Mouse (Mus musculus): ENCODE results near the gene Vmn2r7. TPM values are rescaled to one million over a fixed set of nuclear protein-coding genes. Genes with fewer than 3 reads are reported as not detected.
"Not testable (repeated sequence)": the region's sequence is repeated elsewhere in the genome, so short reads cannot be mapped to it uniquely, and the experiment has no call there.

The Vmn2r7 gene
- not detected in 2 replicates for polyA plus RNA-seq (2015; fragmentation: Nextera tagmentation; extraction: Ambion mirVana)

DNA sequence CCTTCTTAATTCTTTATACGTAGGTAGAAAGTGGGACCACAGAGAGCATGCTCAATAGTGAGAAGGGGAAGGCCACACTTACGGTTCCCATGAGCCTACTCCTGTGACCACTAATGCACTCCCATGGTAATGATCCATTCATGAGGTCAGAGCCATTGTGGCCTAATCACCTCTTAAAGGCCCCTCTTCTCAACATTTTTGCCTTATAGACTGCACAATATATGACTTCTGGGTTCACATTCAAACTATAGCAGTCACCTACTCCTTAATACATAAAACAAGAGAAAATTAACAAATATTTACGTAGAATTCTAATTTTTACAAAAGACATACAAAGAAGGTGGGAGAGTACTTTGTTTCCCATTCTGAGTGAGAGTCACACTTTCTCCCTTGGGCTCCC, at the start of gene Vmn2r7:
Gene Vmn2r7, minus strand, starts transcription at position 101 of the 400 bp plus-strand sequence.
- H3K9ac ChIP-seq; H3K9me3 ChIP-seq; H3K36me3 ChIP-seq; H3K27me3 ChIP-seq; H3K4me2 ChIP-seq; H3K27ac ChIP-seq; H3K4me3 ChIP-seq; ATAC-seq (ENCODE audit: insufficient number of reproducible peaks, insufficient read depth, low FRiP score, low TSS enrichment, low read depth); H3K4me1 ChIP-seq: not testable (repeated sequence)
- WGBS: 84% methylated on average over 3 of the region's 3 CpGs

- Histone ChIP-seq H3K4me3 (no peak overlapping the region), H3K27me3 (no peaks in the 10 kb centered on the region), H3K9me3 (no peaks in the 10 kb centered on the region), H3K9ac (no peak overlapping the region), H3K4me1 (no peaks in the 10 kb centered on the region), H3K4me2 (no peak overlapping the region), H3K36me3 (no peaks in the 10 kb centered on the region), H3K27ac (no peak overlapping the region)
- no peak for ATAC-seq (ENCODE audit: insufficient number of reproducible peaks, insufficient read depth, low FRiP score, low TSS enrichment, low read depth)
- 62% methylated on average over 1 of the region's 1 CpGs for WGBS
These were observed 45.2 kb upstream of the Vmn2r7 start for GRCm38 (mm10) chr3:64889725-64890124.

DNA sequence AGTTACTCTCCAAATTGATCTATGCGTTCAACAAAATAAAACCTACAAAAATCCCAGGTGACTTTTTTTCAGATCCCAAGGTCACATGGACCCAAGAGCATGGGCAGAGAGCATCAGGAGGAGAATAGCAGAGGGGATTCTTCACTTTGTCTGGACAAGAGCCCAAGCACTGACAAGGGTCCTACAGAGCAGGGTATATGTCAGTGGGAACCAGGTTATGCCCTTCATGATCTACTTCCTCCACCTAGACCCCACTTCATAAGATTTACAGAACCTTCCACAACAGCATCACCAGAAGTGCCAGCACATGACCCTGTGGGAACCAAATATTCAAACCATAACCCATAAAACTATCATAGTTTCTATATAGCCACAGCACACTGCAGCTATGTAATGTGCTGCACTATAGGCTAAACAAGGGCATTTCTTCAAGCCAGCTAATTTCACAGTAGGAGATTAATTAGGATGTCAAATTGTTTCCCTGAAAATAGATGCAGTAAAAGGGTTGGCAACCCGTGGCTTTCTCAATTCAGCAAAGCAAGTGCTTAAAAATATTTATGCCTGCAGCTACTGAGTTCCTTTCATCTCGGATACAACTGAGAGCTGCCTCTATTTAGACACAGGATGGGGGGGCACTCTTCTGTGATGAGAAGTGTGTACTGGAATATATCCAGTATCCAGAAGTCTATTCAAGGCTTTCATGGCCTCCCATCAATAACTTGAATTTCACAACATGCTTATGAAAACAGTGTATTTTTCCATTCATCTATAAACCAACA, 33.8 kb upstream of the Vmn2r7 start:
- no peaks in the 10 kb centered on the region for H3K27me3 ChIP-seq
- no peak for ATAC-seq (ENCODE audit: insufficient number of reproducible peaks, insufficient read depth, low FRiP score, low TSS enrichment, low read depth)
- H3K4me1 ChIP-seq: no peaks in the 10 kb centered on the region
- H3K4me2 ChIP-seq: no peak overlapping the region
- 45% methylated on average over 3 of the region's 3 CpGs for WGBS
- H3K9me3 ChIP-seq: no peaks in the 10 kb centered on the region
- no peak overlapping the region for H3K27ac ChIP-seq
- H3K4me3 ChIP-seq: no peak overlapping the region
- no peaks in the 10 kb centered on the region for H3K36me3 ChIP-seq
- no peak overlapping the region for H3K9ac ChIP-seq

DNA sequence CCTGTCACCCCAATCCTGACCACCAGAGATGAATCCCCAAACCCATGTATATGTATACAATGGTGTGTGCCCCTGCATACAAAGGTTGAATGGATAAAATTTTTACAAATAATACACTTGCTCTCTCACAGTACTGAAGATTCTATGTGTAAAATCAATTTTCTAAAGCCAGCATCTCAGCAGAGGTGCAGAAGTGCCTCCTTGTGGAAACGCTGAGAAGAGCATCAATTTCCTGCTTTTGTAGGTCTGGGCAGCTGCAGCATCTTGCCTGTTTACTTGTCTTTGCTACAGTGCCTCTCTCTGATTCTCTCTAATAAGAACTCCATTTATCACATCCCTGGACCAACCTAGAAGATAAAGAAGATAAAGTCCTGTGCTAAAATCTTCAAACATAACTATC, 32.1 kb upstream of the Vmn2r7 start:
- Histone ChIP-seq H3K4me1 (no peaks in the 10 kb centered on the region), H3K4me3 (no peak overlapping the region), H3K27me3 (no peaks in the 10 kb centered on the region), H3K9ac (no peak overlapping the region), H3K9me3 (no peaks in the 10 kb centered on the region), H3K36me3 (no peaks in the 10 kb centered on the region), H3K27ac (no peak overlapping the region), H3K4me2 (no peak overlapping the region)
- WGBS: 34% methylated on average over 1 of the region's 1 CpGs
- ATAC-seq (ENCODE audit: insufficient number of reproducible peaks, insufficient read depth, low FRiP score, low TSS enrichment, low read depth): no peak

DNA sequence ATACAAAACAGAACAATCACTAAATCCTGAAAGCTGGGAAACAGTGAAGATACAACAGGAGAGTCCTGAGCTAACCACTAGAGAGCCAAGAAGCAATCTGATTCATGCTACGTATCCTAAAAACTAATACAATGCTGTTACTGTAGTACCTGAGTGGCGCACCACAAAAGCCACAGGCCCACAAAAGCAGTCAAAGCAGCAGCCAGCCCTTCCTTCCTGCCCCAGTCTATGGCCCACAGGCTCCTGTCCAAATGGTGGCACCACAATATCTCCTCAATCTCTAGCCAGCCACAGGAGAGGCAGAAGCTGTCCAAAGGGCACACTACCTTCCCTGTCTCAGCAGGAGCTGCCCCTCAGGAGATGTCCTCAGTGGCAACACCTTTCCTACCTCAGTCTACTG, 1.7 kb downstream of the Vmn2r7 start:
- H3K9ac ChIP-seq: no peak overlapping the region
- no peaks in the 10 kb centered on the region for H3K4me1 ChIP-seq
- H3K27me3 ChIP-seq: no peaks in the 10 kb centered on the region
- no peak overlapping the region for H3K4me3 ChIP-seq
- no peaks in the 10 kb centered on the region for H3K9me3 ChIP-seq
- ATAC-seq (ENCODE audit: insufficient number of reproducible peaks, insufficient read depth, low FRiP score, low TSS enrichment, low read depth): no peak
- no peaks in the 10 kb centered on the region for H3K36me3 ChIP-seq
- WGBS: 89% methylated on average over 2 of the region's 2 CpGs
- H3K4me2 ChIP-seq: no peak overlapping the region
- no peak overlapping the region for H3K27ac ChIP-seq

GRCm38 (mm10) chr3:64842299-64842698, 2.3 kb downstream of the Vmn2r7 start:
- no peaks in the 10 kb centered on the region for H3K36me3 ChIP-seq
- no peak for ATAC-seq (ENCODE audit: insufficient number of reproducible peaks, insufficient read depth, low FRiP score, low TSS enrichment, low read depth)
- no peaks in the 10 kb centered on the region for H3K9me3 ChIP-seq
- no peak overlapping the region for H3K4me2 ChIP-seq
- 14% methylated on average over 4 of the region's 4 CpGs for WGBS
- H3K9ac ChIP-seq: no peak overlapping the region
- H3K27me3 ChIP-seq: no peaks in the 10 kb centered on the region
- no peak overlapping the region for H3K27ac ChIP-seq
- H3K4me3 ChIP-seq: no peak overlapping the region
- H3K4me1 ChIP-seq: no peaks in the 10 kb centered on the region

GRCm38 (mm10) chr3:64831134-64831533, 13.4 kb downstream of the Vmn2r7 start:
- Histone ChIP-seq H3K4me3 (no peak overlapping the region), H3K27ac (no peak overlapping the region), H3K9me3 (no peaks in the 10 kb centered on the region), H3K27me3 (no peaks in the 10 kb centered on the region), H3K4me1 (no peaks in the 10 kb centered on the region), H3K4me2 (no peak overlapping the region), H3K36me3 (no peaks in the 10 kb centered on the region), H3K9ac (no peak overlapping the region)
- WGBS: 86% methylated on average over 1 of the region's 1 CpGs
- no peak for ATAC-seq (ENCODE audit: insufficient number of reproducible peaks, insufficient read depth, low FRiP score, low TSS enrichment, low read depth)

DNA sequence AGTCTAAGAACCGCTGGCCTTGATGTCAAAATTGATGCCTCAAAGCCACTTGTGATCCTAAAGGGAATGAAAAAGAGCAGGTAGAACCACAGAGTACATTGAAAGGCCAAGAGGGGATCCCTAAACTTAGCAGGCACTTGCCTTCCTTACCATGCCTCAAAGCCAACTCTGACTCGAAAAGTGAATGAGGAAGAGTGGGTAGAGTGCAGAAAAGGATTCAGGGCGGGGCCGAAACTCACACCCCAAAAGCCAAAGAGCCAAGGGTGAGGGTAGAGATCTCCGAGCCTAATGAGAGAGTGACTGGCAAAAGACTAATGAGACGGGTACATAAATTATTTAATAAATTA, 53.3 kb downstream of the Vmn2r7 start:
- no peak for ATAC-seq (ENCODE audit: insufficient number of reproducible peaks, insufficient read depth, low FRiP score, low TSS enrichment, low read depth)

GRCm38 (mm10) chr3:64790509-64791244, 53.9 kb downstream of the Vmn2r7 start:
- no peak overlapping the region for H3K4me2 ChIP-seq
- peaks cover 10% of the 10 kb centered on the region; the same call in 1 of the 2 replicates for H3K27me3 ChIP-seq
- no peaks in the 10 kb centered on the region for H3K9me3 ChIP-seq
- ATAC-seq (ENCODE audit: insufficient number of reproducible peaks, insufficient read depth, low FRiP score, low TSS enrichment, low read depth): no peak
- H3K4me3 ChIP-seq: no peak overlapping the region
- H3K36me3 ChIP-seq: no peaks in the 10 kb centered on the region
- no peaks in the 10 kb centered on the region for H3K4me1 ChIP-seq
- no peak overlapping the region for H3K9ac ChIP-seq
- WGBS: 52% methylated on average over 10 of the region's 10 CpGs
- H3K27ac ChIP-seq: no peak overlapping the region

More for the DNA sequence above, 53.3 kb downstream of the Vmn2r7 start:
- Histone ChIP-seq H3K36me3 (no peaks in the 10 kb centered on the region), H3K27me3 (peaks cover 10% of the 10 kb centered on the region; the same call in 1 of the 2 replicates), H3K9ac (no peak overlapping the region), H3K4me1 (no peaks in the 10 kb centered on the region), H3K27ac (no peak overlapping the region), H3K9me3 (no peaks in the 10 kb centered on the region), H3K4me3 (no peak overlapping the region), H3K4me2 (no peak overlapping the region)
- WGBS: 46% methylated on average over 6 of the region's 6 CpGs

DNA sequence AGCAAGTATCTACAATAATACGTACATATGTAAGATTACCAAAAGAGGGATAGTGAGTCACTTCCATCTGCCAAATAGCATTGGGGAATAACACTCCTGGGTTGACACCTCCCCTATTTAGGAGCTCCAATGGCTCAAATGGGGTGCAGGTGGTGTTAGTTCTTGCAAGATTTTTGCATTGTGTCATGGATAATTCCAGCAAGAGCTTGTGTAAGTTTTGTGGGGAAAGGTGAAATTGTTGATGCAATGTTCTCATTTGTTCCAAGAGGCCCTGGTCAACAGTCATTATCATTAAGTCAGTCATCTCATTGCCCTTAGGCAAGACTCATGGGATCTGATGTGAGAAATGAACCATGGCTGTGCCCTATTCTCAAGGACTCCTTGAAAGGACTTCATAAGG, 61.7 kb downstream of the Vmn2r7 start:
- Histone ChIP-seq H3K27me3 (no peaks in the 10 kb centered on the region), H3K4me1 (no peaks in the 10 kb centered on the region), H3K4me2 (no peak overlapping the region), H3K9ac (no peak overlapping the region), H3K27ac (no peak overlapping the region), H3K9me3 (no peaks in the 10 kb centered on the region), H3K4me3 (no peak overlapping the region), H3K36me3 (no peaks in the 10 kb centered on the region)
- 100% methylated on average over 1 of the region's 1 CpGs for WGBS
- no peak for ATAC-seq (ENCODE audit: insufficient number of reproducible peaks, insufficient read depth, low FRiP score, low TSS enrichment, low read depth)

- WGBS: 77% methylated on average over 1 of the region's 1 CpGs
- no peak overlapping the region for H3K4me3 ChIP-seq
- no peak overlapping the region for H3K27ac ChIP-seq
- H3K4me2 ChIP-seq: no peak overlapping the region
- H3K9ac ChIP-seq: no peak overlapping the region
- H3K36me3 ChIP-seq: no peaks in the 10 kb centered on the region
- H3K9me3 ChIP-seq: no peaks in the 10 kb centered on the region
- no peaks in the 10 kb centered on the region for H3K4me1 ChIP-seq
- no peak for ATAC-seq (ENCODE audit: insufficient number of reproducible peaks, insufficient read depth, low FRiP score, low TSS enrichment, low read depth)
- H3K27me3 ChIP-seq: no peaks in the 10 kb centered on the region
These were observed 72.4 kb downstream of the Vmn2r7 start for GRCm38 (mm10) chr3:64772132-64772531.

- Histone ChIP-seq H3K9me3 (0 out of 2 replicates have a peak, but pooled peaks cover 2% of the 10 kb centered on the region), H3K36me3 (no peaks in the 10 kb centered on the region), H3K27me3 (no peaks in the 10 kb centered on the region), H3K4me2 (no peak overlapping the region), H3K27ac (no peak overlapping the region), H3K9ac (no peak overlapping the region), H3K4me3 (no peak overlapping the region), H3K4me1 (no peaks in the 10 kb centered on the region)
- ATAC-seq (ENCODE audit: insufficient number of reproducible peaks, insufficient read depth, low FRiP score, low TSS enrichment, low read depth): no peak
- WGBS: 78% methylated on average over 2 of the region's 2 CpGs
These were observed 88.4 kb downstream of the Vmn2r7 start for GRCm38 (mm10) chr3:64756145-64756544.

Measured in embryonic facial prominence, embryonic 13.5 days (tissue).